Mouse (Mus musculus) liver, embryonic 16.5 days (tissue): ENCODE data around the gene Aox2. TPM values are rescaled to one million over a fixed set of nuclear protein-coding genes. Genes with fewer than 3 reads are reported as not detected.

Experiments
- ATAC-seq: fragments of 200-750 bp; cut with Nextera tagmentation; 2 replicates; pipeline ENCODE4 v1.8.0; 2017; ENCODE audit warnings: low read depth, mild to moderate bottlenecking, moderate number of reproducible peaks, moderate library complexity
- H3K27ac ChIP-seq: fragments of 300-500 bp; sonication (generic); 2 replicates; pipeline ENCODE4 v1.5.1; 2014; ENCODE audit warnings: mild to moderate bottlenecking, low read length
- H3K27me3 ChIP-seq: fragments of 300-500 bp; sonication (generic); 2 replicates; pipeline ENCODE4 v1.6.1; 2014; ENCODE audit warnings: low read depth, low read length, mixed read lengths; ENCODE audit not compliant: control insufficient read depth, insufficient read depth
- H3K36me3 ChIP-seq: fragments of 300-500 bp; sonication (generic); 2 replicates; pipeline ENCODE4 v1.6.1; 2014; ENCODE audit warnings: mild to moderate bottlenecking; ENCODE audit not compliant: control insufficient read depth, insufficient read depth
- H3K4me1 ChIP-seq: fragments of 300-500 bp; sonication (generic); 2 replicates; pipeline ENCODE4 v1.6.1; 2014; ENCODE audit warnings: low read depth, low read length, mixed read lengths; ENCODE audit not compliant: control insufficient read depth
- H3K4me2 ChIP-seq: fragments of 300-500 bp; sonication (generic); 2 replicates; pipeline ENCODE4 v1.6.1; 2014; ENCODE audit warnings: low read depth, low read length, mixed read lengths
- H3K4me3 ChIP-seq: fragments of 300-500 bp; sonication (generic); 2 replicates; pipeline ENCODE4 v1.5.1; 2014; ENCODE audit warnings: low read depth, mild to moderate bottlenecking, low read length
- H3K9ac ChIP-seq: fragments of 300-500 bp; sonication (generic); 2 replicates; pipeline ENCODE4 v1.6.1; 2014; ENCODE audit warnings: low read depth, low read length
- H3K9me3 ChIP-seq: fragments of 300-500 bp; sonication (generic); replicated peaks from 2 replicates; pipeline ENCODE4 v1.6.1; 2016; ENCODE audit warnings: low read length; ENCODE audit not compliant: control insufficient read depth
- WGBS: fragments of 180-500 bp; shearing (Covaris S2); extraction: QIAGEN DNeasy Blood & Tissue Kit; methylation state at CpG from one replicate; pipeline ENCODE4 v1.1.7; 2014; ENCODE audit not compliant: insufficient replicate concordance; 5-methylcytosine and 5-hydroxymethylcytosine counted together
- polyA plus RNA-seq: library from polyadenylated mRNA; unstranded; fragments of >200 nt; fragmentation: Nextera tagmentation; extraction: Ambion mirVana; gene quantifications from 2 replicates; pipeline ENCODE4 v1.2.1, GENCODE M21; 2015

Aox2 gene
- polyA plus RNA-seq, 1 experiment from 2014 or later, result not detected

- no peak for ATAC-seq
- Histone ChIP-seq H3K9ac (no peak overlapping the region), H3K4me3 (no peak overlapping the region), H3K4me1 (no peaks in the 10 kb centered on the region), H3K36me3 (no peaks in the 10 kb centered on the region), H3K27ac (no peak overlapping the region), H3K27me3 (no peaks in the 10 kb centered on the region), H3K9me3 (no peaks in the 10 kb centered on the region), H3K4me2 (no peak overlapping the region)
- WGBS, result 50% methylated on average over 4 of the region's 4 CpGs
These were observed 18.7 kb downstream of the Aox2 start for GRCm38 (mm10) chr1:58296821-58297220.

GRCm38 (mm10) chr1:58298347-58298746 lies 20.2 kb downstream of the Aox2 start:
- no peak for ATAC-seq
- Histone ChIP-seq H3K4me3 (no peak overlapping the region), H3K36me3 (no peaks in the 10 kb centered on the region), H3K9ac (no peak overlapping the region), H3K27ac (no peak overlapping the region), H3K4me2 (no peak overlapping the region), H3K4me1 (no peaks in the 10 kb centered on the region), H3K27me3 (no peaks in the 10 kb centered on the region), H3K9me3 (no peaks in the 10 kb centered on the region)
- WGBS, result 55% methylated on average over 6 of the region's 6 CpGs

- WGBS, result 72% methylated on average over 7 of the region's 7 CpGs
- no peaks in the 10 kb centered on the region for H3K36me3 ChIP-seq
- no peak for ATAC-seq
- no peak overlapping the region for H3K27ac ChIP-seq
- H3K27me3 ChIP-seq, result no peaks in the 10 kb centered on the region
- no peaks in the 10 kb centered on the region for H3K4me1 ChIP-seq
- no peak overlapping the region for H3K4me3 ChIP-seq
- no peak overlapping the region for H3K4me2 ChIP-seq
- no peak overlapping the region for H3K9ac ChIP-seq
- no peaks in the 10 kb centered on the region for H3K9me3 ChIP-seq
These were observed 22.9 kb downstream of the Aox2 start for GRCm38 (mm10) chr1:58301073-58301472.

GRCm38 (mm10) chr1:58302015-58302414 lies 23.9 kb downstream of the Aox2 start:
- Histone ChIP-seq H3K9me3 (no peaks in the 10 kb centered on the region), H3K27ac (no peak overlapping the region), H3K4me1 (no peaks in the 10 kb centered on the region), H3K36me3 (no peaks in the 10 kb centered on the region), H3K4me2 (no peak overlapping the region), H3K4me3 (no peak overlapping the region), H3K9ac (no peak overlapping the region), H3K27me3 (no peaks in the 10 kb centered on the region)
- no peak for ATAC-seq
- 57% methylated on average over 6 of the region's 6 CpGs for WGBS

- Histone ChIP-seq H3K4me2 (no peak overlapping the region), H3K9ac (no peak overlapping the region), H3K4me3 (no peak overlapping the region), H3K27me3 (no peaks in the 10 kb centered on the region), H3K4me1 (no peaks in the 10 kb centered on the region), H3K27ac (no peak overlapping the region), H3K9me3 (no peaks in the 10 kb centered on the region), H3K36me3 (no peaks in the 10 kb centered on the region)
- 60% methylated on average over 6 of the region's 6 CpGs for WGBS
- ATAC-seq, result no peak
These were observed 24.9 kb downstream of the Aox2 start for GRCm38 (mm10) chr1:58303009-58303408.

- H3K27me3 ChIP-seq, result no peaks in the 10 kb centered on the region
- H3K4me3 ChIP-seq, result no peak overlapping the region
- no peak overlapping the region for H3K4me2 ChIP-seq
- 27% methylated on average over 4 of the region's 4 CpGs for WGBS
- no peak overlapping the region for H3K9ac ChIP-seq
- H3K4me1 ChIP-seq, result no peaks in the 10 kb centered on the region
- no peak overlapping the region for H3K27ac ChIP-seq
- H3K9me3 ChIP-seq, result no peaks in the 10 kb centered on the region
- ATAC-seq, result 0 out of 2 replicates have a peak, but pooled peaks have one; percentile 13
- H3K36me3 ChIP-seq, result no peaks in the 10 kb centered on the region
These were observed 25.6 kb downstream of the Aox2 start for GRCm38 (mm10) chr1:58303726-58304125.

- no peak overlapping the region for H3K27ac ChIP-seq
- no peaks in the 10 kb centered on the region for H3K9me3 ChIP-seq
- H3K4me2 ChIP-seq, result no peak overlapping the region
- no peak for ATAC-seq
- H3K4me3 ChIP-seq, result no peak overlapping the region
- H3K36me3 ChIP-seq, result no peaks in the 10 kb centered on the region
- H3K27me3 ChIP-seq, result no peaks in the 10 kb centered on the region
- no peaks in the 10 kb centered on the region for H3K4me1 ChIP-seq
- H3K9ac ChIP-seq, result no peak overlapping the region
- 61% methylated on average over 12 of the region's 12 CpGs for WGBS
These were observed 26.2 kb downstream of the Aox2 start for GRCm38 (mm10) chr1:58304296-58304695.

GRCm38 (mm10) chr1:58307181-58307580 lies 29.1 kb downstream of the Aox2 start:
- Histone ChIP-seq H3K36me3 (no peaks in the 10 kb centered on the region), H3K27me3 (no peaks in the 10 kb centered on the region), H3K4me3 (no peak overlapping the region), H3K4me1 (no peaks in the 10 kb centered on the region), H3K4me2 (no peak overlapping the region), H3K9me3 (no peaks in the 10 kb centered on the region), H3K9ac (no peak overlapping the region), H3K27ac (no peak overlapping the region)
- no peak for ATAC-seq
- 70% methylated on average over 8 of the region's 8 CpGs for WGBS

- Histone ChIP-seq H3K4me3 (no peak overlapping the region), H3K27me3 (no peaks in the 10 kb centered on the region), H3K36me3 (no peaks in the 10 kb centered on the region), H3K4me1 (no peaks in the 10 kb centered on the region), H3K9ac (no peak overlapping the region), H3K9me3 (no peaks in the 10 kb centered on the region), H3K27ac (no peak overlapping the region), H3K4me2 (no peak overlapping the region)
- WGBS, result 69% methylated on average over 8 of the region's 8 CpGs
- no peak for ATAC-seq
These were observed 30.5 kb downstream of the Aox2 start for GRCm38 (mm10) chr1:58308594-58308993.
